Mouse (Mus musculus): Measurements from ENCODE around the gene Ott. TPM values are rescaled to one million over a fixed set of nuclear protein-coding genes. Genes with fewer than 3 reads are reported as not detected.
"Not testable (repeated sequence)": the region's sequence is repeated elsewhere in the genome, so short reads cannot be mapped to it uniquely, and the experiment has no call there.

The Ott gene
- not detected for polyA plus RNA-seq (2021)

- POLR2A ChIA-PET; in situ Hi-C loops (cut with MboI; ENCODE audit: low pct_unique_long_range_greater_than_20kb); CTCF ChIA-PET; H3K27me3 ChIP-seq; DNase-seq (ENCODE audit: low read depth, low spot score); ATAC-seq: not testable (repeated sequence)
Observed at GRCm38 (mm10) chrX:149073982-149074381, at the start of gene Ott. Gene Ott (plus strand): TSS chrX:149074282.

Other genes with a start within 250 kb of the Ott start
- not detected for gene Luzp4, start 216.6 kb upstream of the Ott start, polyA plus RNA-seq (2021)
- not detected for gene Gm15093, start 198.1 kb downstream of the Ott start, polyA plus RNA-seq (2021)

Measured in Patski (cell line).